Mouse (Mus musculus) bone marrow, adult 2 months (tissue): Measurements from ENCODE around the gene Ndufs1. TPM values are rescaled to one million over a fixed set of nuclear protein-coding genes. Genes with fewer than 3 reads are reported as not detected.

Experiments
- H3K27ac ChIP-seq: fragments of 200-500 bp; 2 replicates; pipeline ENCODE4 v1.5.1; 2012; ENCODE audit warnings: low read depth, mild to moderate bottlenecking, control low read depth, inconsistent platforms, low read length; ENCODE audit not compliant: control insufficient read depth, poor library complexity, insufficient read depth
- H3K4me1 ChIP-seq: fragments of 200-500 bp; 2 replicates; pipeline ENCODE4 v1.6.1; 2011; ENCODE audit warnings: low read length; ENCODE audit not compliant: control insufficient read depth, insufficient read depth
- H3K4me3 ChIP-seq: fragments of 200-500 bp; replicated peaks from 2 replicates; pipeline ENCODE3; 2011; ENCODE audit warnings: mild to moderate bottlenecking, low read depth, low read length, control low read depth; ENCODE audit not compliant: control insufficient read depth
- CTCF ChIP-seq: fragments of 200-500 bp; IDR thresholded peaks from 2 replicates; pipeline ENCODE4 v1.5.1; 2011; ENCODE audit warnings: low read length, control low read depth; ENCODE audit not compliant: control insufficient read depth, insufficient read depth
- POLR2A ChIP-seq: fragments of 200-500 bp; IDR thresholded peaks from 2 replicates; pipeline ENCODE4 v1.6.1; 2011; ENCODE audit warnings: low read depth, mild to moderate bottlenecking, control low read depth, low read length, borderline replicate concordance; ENCODE audit not compliant: control insufficient read depth
- WGBS: fragments of 180-500 bp; shearing (Covaris S2); methylation state at CpG from one replicate; pipeline ENCODE4 v1.1.7; 2018; 5-methylcytosine and 5-hydroxymethylcytosine counted together
- polyA plus RNA-seq: library from polyadenylated mRNA; stranded (reverse); fragments of >200 nt; gene quantifications from 2 replicates; pipeline ENCODE4 v1.2.4, GENCODE M21; 2011; ENCODE audit warnings: low replicate concordance; ENCODE audit not compliant: missing spikeins, insufficient read depth, insufficient read length

Gene Ndufs1
- polyA plus RNA-seq, 1 experiment, result 47.0 TPM

DNA sequence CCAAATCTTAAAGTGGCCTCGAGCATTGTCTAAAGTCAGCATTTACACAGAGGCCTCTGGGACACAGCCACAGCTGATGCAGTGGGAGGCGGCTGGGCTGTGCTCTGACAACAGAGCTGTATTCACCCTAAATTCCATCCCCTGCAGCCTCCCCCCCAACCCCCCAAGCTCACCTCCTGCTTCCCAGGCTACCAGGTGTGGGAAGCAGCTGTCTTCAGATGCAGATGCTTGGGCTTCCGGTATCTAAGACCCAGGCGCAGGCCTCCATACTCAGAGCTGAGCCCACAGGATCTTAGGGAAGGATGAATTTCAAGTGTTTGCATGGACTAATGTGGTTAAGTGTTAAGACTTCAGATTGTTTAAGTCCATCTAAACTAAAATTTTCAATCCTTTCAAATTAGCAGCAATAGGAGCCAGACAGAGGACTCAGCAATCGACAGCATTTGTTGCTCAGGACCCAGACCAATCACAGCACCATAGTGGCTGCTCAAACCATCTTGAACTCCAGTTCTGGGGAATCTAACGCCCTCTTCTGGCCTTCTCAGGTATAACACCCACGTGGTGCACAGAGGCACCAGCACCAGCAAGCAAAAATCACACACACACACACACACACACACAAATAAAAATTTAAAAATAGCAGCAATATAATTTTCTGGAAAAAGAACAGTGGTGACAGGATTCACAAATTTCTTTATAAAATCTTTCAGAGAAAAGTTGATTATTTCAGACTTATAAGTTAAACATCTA is 65.9 kb downstream of the Ndufs1 start:
- Histone ChIP-seq H3K4me3 (no peak overlapping the region), H3K27ac (no peak overlapping the region), H3K4me1 (no peaks in the 10 kb centered on the region; the same call in 1 of the 2 replicates)
- TF ChIP-seq CTCF, result peak; percentile 37; the same call in 1 of the 2 replicates
- no peak for TF ChIP-seq POLR2A
- WGBS, result 61% methylated on average over 7 of the region's 7 CpGs

DNA sequence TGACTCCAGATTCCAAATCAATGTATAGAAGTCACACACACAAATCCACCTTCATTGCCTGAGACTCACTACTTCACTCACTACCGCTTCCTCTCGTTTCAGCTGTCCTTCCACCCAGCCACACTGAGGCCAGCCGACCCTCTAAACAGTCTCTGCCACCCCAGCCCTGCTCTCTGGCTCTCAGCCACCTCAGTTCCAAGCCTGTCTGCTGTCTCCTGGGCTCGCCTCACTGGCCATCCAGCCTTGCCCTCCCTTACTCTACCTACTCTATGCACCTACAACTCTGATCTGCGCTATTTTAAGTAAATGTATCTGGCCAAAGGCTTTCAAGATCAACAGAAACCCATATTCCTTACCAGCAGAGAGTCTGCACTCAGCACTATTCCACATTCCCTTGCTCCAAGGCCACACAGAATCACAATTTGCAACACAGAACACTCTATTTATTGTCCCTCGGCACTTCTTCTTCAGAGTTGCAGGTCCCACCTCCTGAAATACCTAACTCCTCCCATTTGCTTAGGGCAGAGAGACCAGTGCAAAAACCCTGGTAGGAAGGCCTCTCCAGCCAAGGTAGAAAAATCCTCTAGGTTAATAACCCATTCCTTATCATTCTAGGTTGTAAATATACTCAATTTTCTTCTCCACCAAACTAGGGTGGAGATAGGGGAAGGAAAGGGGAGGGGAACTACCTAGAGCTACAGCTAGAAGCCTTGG is 68.9 kb downstream of the Ndufs1 start:
- Histone ChIP-seq H3K27ac (0 out of 2 replicates have a peak overlapping the region, but pooled peaks have one; percentile 8), H3K4me1 (no peaks in the 10 kb centered on the region; the same call in 1 of the 2 replicates), H3K4me3 (no peak overlapping the region)
- 43% methylated on average over 6 of the region's 6 CpGs for WGBS
- TF ChIP-seq CTCF (no peak), POLR2A (no peak)

DNA sequence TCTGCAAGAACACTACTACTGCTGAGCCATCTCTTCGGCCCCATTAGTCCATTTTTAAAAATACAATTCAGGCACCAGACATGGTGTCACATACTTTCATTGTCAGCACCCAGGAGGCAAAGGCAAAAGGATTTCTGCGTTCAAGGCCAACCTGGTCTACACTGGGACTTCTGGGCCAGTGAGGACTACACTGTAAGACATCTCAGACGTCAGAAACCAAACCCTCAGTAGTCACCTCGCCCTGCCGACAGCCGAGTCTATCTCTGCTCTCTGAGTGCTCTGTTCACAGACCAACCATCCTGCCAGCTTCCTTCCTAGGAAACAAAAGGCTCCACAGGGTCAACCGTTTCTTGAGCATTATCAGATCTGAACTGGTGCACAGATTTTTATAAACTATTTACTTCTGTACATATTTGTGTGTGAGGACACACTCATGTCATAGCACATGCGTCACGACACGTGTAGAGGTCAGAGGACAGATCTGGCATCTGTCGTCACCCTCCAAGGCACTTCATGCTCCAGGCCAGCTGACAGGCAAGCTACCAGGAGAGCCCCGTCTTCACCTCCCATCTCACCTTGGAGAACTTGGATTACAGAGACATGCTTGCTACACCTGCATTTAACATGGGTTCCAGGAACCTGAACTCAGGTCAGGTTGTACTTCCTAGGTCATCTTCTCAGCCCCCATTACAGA is 73.7 kb downstream of the Ndufs1 start:
- 85% methylated on average over 12 of the region's 12 CpGs for WGBS
- Histone ChIP-seq H3K4me1 (no peaks in the 10 kb centered on the region; the same call in 1 of the 2 replicates), H3K4me3 (no peak overlapping the region), H3K27ac (no peak overlapping the region)
- no peak for TF ChIP-seq POLR2A
- no peak for TF ChIP-seq CTCF

DNA sequence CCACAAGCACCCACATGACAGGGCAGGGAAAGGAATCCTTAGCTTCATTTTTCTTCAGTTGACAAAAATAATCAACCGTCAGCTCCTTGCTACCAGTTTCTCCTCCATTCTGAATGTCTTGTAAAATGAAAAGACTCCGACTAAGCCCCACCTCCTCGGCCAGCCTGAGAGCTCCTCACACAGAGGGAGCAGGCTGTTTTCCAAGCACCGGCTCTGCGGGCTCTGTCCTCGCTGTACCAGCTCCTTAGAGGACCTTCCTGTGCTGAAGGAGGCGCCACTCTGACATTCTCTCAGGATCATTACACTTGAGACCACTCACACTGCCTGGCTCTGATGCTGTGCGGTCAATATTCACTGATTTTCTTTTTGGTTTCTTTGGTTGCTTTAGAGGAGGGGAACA is 76.4 kb downstream of the Ndufs1 start:
- no peak overlapping the region for H3K4me3 ChIP-seq
- 93% methylated on average over 8 of the region's 8 CpGs for WGBS

DNA sequence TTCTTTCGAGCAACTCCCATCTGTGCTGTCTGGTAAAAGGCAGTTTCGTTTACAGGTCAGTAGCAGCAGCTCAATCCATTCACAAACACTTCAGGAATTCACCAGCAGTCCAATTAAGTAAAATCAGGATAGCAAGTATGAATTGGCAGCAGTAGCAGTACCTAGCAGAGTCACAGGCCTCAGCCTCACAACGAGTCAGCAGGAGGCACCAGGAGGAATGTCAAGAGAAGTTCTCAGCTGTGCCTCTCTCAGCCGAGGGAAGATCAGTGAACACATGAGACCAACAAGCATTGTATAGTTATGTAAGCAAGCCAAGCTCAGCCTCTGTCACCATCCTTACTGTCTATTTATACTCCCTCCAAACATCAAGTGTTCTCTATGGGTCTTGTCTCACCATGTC is 77.8 kb downstream of the Ndufs1 start:
- H3K27ac ChIP-seq, result no peak overlapping the region
- 80% methylated on average over 4 of the region's 4 CpGs for WGBS
- TF ChIP-seq CTCF (no peak), POLR2A (no peak)

More for the DNA sequence above, 76.4 kb downstream of the Ndufs1 start:
- TF ChIP-seq POLR2A (no peak), CTCF (no peak)
- H3K4me1 ChIP-seq, result no peaks in the 10 kb centered on the region
- no peak overlapping the region for H3K27ac ChIP-seq

DNA sequence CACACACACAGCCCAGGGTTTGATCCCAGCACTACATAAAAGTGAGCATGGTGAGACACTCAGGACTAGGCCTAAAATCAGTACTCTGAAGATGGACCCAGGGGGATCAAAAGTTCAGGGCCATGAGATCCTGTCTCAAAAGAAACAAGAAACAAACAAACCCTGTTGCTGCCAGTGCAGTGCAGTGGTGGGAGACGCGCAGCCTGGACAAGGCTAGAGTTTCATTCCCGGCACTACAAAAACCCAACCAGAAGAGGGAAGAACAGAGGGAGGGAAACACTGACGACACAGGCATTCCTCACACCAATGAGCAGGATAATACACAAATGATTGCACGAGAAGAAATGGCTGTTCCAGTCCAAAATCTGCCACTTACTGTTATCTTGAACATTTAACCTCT is 80.6 kb downstream of the Ndufs1 start:
- TF ChIP-seq POLR2A (no peak), CTCF (no peak)
- WGBS, result 90% methylated on average over 5 of the region's 5 CpGs
- H3K4me3 ChIP-seq, result no peak overlapping the region
- H3K27ac ChIP-seq, result no peak overlapping the region
- H3K4me1 ChIP-seq, result no peaks in the 10 kb centered on the region

More for the DNA sequence above, 77.8 kb downstream of the Ndufs1 start:
- H3K4me3 ChIP-seq, result no peak overlapping the region
- no peaks in the 10 kb centered on the region for H3K4me1 ChIP-seq

Other genes starting within 250 kb of the Ndufs1 start
- gene Ino80d, start 62.2 kb downstream of the Ndufs1 start, polyA plus RNA-seq, result 17.8 and 33.3 TPM in 2 replicates
- 680 and 906 TPM in 2 replicates for gene Eef1b2, start within 50 bp of the Ndufs1 start, polyA plus RNA-seq
- not detected in 2 replicates for gene Gpr1, start 37.7 kb upstream of the Ndufs1 start, polyA plus RNA-seq
- gene Zdbf2, start 96.4 kb upstream of the Ndufs1 start, polyA plus RNA-seq, result 1.1 TPM in 1 of 2 replicates, not detected in the other